Mouse (Mus musculus) right cerebral cortex, postnatal 25 days (tissue): ENCODE results near the gene Klhdc4.

ENCODE experiments used
- DNase-seq: peaks from one replicate; pipeline ENCODE4 v3.0.0; 2022

The Klhdc4 gene

DNA sequence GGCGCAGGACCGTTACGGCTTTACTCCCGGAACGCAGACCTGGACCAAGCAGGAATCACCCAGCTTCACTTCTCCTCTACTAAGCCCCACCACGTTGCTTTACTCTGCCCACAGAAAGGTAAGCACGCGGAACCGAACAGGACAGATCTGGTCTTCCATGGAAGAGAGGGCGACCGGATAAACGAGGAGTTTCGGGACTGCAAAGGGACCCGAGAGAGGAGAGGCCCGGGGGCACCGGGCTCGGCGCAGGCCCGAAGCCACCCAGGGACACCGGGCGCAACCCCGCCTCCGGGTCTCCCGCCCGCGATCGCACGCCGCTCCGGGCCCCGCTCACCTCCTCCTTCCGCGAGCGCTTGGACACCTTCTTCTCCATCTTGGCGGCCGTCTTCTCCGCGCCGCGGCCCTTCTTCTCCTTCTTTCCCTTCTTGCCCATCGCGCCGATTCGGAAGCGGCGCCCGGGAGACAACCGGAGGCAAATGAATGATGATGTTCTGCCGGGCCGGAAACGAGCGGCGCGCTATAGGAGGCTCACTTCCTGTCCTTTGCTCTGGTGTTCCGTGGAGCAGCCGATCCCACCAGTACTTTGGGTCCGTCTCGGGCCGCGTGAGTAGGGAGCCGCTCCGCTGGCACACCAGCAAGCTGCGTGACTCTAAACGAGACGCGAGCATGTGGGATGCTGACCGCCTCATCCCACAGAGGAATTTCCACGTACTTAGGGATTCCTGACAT lies at the start of gene Klhdc4:
TSS of gene Klhdc4 (minus strand) at position 522 of the 729 bp plus-strand sequence.
- peak; percentile 89 for DNase-seq

DNA sequence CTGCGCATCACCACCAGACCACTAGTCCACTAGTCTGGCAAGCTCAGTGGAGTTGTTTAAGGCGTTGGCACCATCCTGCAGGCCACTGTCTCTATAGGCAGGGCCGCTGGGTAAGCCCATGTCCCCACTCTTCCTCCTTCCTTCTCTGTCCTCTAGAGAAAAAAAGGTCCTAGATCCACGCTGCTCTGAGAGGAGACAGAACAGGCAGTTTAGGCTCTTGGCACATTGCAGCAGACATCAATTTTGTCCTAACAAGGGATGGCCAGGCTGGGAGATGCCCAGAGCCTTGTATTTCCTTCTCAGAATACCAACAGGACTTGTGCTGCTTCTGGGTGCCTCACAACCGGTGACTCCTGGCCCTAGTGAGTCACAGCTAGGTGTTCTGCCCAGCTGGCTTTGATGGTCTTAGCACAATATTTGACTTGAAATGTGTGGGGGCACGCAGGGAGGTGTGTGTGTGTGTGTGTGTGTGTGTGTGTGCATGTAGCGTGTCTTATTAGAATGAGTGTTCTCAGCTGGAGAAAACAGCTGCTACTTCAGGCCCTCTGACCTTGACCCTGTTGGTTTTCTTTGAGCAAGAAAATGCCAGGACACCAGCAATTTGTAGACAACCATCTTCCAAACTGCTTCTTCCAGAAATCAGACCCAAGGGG lies 48.6 kb upstream of the Klhdc4 start:
- DNase-seq: no peak

DNA sequence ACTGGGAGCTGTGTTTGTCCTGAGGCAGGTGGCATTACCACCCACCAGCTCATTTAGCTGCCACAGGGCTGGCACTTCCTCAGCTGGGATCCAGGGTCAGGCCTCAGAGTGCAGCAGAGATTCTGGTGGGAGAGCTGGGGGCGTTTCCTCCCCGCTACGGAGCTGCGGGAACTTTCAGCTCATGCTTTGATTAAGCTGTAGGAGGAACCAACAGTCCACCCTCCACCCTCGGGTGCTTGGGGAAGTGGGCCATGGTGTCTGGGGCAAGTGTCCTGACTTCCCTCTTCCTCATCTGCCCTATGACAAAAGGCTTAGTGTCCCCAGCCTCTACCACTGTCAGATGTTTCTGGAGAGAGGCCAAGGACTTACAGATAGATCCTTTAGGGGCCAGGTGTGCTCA lies 47.8 kb upstream of the Klhdc4 start:
- DNase-seq: no peak

DNA sequence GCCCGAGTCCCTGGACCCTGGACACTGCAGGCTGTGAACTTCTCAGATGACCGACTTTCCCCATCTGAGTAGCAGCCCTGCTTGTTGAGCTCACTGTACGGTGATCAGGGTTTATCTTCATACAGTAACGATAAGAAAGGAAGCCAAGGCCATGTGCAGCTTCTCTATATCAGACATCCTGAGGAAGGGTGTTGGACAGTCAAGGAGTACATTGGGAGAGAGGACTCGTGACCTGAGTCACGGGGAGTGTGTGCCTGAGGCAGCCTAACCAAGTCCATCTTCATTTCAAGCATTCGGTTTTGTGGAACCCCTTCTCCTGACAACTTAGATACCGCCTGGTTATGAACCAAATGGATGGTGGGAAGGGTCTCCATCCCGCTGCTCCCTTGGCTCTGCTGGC lies 46.1 kb upstream of the Klhdc4 start:
- no peak for DNase-seq

DNA sequence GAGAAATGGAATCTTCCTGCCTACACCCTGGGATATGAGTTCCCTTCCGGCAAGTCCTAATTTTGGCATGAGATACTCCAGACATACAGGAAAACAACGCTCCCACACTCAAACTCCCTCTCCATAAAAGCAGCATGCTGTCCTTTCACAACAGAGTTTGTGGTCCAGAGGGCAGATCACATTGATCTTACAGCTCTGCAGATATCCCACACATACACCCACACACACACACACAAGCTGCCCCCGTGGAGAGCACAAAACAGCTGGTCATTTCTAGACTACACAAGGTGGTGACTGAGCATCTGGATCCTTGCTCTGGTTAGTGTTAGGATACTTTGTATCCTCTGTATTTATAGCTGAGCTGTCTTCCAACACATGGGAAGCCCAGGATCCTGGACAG lies 45.7 kb upstream of the Klhdc4 start:
- DNase-seq: no peak

DNA sequence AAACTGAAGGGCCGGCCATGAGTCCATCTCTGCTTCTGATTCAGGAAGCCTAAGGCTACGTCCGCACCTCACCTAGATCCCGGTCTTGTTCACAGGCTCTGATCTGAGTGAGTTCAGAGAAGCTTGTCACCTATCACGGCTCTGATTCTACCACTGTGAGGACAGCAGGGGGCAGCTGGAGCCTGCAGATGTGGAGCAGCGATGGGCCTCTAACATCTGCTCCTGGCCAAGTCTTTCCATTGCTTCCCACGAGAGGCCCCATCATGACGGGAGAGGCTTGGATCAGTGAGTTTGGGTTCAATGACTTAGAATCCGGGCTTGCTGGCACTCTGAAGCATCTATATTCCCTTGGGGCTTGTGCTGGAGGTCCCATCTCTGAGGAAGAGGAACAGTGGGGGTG lies 44.7 kb upstream of the Klhdc4 start:
- DNase-seq: no peak

DNA sequence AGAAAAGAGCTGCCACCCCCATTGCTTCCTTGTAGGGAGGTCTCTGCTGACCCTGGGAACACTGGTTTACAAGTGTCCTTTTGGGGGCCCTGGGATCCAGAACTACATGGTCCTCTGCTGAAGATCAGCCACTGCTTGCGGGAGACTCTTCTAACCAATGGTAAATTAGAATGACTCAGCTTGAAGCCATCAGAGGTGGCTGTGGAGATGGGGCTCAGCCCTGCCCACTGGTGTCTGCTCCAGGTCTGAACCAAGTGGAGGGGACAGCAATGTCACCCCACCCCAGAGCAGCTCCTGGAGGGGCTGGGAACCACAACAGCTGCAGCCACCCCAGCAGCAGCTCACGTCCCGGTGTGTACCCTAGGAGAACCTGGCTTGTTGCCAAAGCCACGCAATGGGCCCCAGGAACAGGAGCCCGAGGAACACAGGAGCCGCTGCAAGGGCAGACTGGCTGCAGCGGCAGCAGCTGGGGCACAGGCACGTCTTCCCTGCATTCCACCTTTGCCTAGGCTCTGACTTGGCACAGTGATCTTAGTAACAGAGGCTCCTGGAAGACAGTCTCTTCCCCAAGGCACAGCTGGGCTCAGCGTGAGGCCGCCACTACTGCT lies 42.6 kb upstream of the Klhdc4 start:
- no peak for DNase-seq

DNA sequence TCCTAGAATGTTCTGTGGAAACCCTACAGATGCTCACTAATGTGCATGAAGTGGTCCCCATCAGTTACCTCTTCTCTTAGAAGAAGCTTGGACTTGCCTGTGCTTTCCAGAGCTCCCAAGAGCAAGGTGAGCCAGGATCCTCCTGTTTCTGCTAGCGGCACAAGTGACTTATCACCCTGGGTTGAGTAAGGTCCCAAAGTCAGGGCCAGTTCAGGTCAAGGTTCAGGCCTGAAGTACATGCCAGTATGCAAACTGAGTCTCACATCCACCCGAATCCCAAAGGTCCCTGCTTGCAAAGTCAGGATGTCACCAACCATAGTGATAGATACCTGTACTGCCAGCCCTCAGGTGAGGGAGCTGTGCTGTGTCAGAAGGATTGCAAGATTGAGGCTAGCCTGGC lies 40.8 kb upstream of the Klhdc4 start:
- no peak for DNase-seq

DNA sequence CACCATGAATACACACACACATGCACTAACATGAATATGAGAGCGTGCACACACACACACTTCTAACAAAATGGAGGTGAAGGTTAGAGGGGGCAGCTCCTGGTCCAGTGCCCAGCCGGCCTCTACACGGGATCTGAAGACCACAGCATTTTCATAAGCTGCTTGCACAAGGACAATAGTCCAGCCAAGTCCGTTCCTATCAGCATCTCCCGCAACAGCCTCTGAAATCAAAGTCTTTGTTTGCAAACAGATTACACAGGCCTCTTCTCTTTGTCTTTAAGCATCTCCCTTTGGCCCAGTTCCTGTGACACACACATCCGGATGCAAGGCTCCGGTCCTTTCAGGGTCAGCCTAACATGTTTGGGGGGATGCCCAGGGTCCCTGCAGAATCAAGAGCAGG lies 39.5 kb upstream of the Klhdc4 start:
- DNase-seq: no peak

DNA sequence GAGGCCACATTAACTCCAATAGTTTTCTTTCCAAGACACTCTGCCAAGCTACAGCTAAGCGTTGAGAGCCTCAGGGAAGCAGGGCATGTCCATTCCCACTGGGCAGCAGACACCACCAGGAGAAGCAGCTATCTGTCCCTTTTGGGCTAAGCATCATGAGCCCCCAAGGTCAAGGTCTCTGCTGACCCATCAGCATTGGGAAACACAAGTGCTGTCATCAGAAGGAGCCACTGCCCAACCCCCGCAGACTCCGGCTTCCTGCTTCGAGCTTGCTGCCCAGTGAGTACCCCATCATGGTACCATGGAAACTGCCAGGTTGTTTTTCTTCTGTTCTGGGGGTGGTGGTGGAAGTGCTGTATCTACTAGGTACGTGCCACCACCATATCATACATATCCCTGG lies 38.8 kb upstream of the Klhdc4 start:
- no peak for DNase-seq

DNA sequence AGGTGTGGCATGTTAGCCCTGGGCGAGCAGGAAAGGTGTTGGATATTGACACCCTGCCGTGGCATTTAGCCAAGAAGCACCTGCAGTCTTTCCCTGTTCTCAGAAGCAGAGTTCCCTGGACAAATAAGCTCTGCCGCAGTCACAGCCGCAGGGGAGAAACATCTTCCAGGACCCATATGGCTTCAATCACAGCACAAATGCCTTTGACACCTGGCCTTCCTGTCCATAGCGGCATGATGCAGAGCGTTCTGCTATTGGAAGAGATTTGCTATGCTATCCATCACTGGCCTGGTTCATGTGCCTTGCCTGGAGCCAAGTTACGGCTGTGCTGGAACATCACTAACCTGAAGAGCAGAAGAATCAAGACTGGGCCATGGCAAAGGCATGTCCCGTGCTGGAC lies 36.0 kb upstream of the Klhdc4 start:
- DNase-seq: no peak

DNA sequence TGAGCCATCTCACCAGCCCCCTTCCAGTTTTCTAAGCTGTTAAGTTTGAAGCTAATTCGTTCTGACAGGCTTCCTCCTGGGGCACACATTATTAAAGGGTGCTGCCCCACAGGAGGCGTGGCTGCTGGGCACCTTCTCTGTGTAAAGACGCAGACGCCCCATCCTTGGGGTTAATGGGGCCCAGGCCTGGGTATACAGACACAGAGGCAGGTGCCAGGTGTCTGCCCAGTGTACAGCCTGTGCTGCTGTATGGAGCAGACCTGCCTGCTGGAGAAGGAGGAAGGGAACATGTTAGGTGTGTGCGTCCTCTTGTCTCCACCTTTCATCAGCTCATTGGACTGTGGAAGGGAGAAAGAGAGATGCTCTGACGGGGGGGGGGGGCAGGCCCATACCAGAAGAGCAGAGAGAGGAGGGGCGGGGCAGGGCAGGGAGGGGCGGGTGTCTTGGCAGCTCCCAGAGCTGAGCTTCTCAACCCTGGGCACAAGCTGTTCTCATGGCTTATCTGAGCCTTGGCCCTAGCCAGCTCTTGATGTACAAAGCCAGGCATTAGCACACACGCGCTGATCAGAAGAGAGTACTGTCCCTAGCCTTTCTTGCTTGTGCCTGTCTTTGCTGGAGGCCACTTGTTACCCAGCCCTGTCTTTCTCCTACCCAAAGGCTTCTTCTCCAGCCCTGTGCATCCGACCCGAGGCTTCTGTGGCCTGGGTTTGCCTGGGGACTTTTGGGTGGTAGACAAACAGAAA lies 32.6 kb upstream of the Klhdc4 start:
- DNase-seq: no peak

DNA sequence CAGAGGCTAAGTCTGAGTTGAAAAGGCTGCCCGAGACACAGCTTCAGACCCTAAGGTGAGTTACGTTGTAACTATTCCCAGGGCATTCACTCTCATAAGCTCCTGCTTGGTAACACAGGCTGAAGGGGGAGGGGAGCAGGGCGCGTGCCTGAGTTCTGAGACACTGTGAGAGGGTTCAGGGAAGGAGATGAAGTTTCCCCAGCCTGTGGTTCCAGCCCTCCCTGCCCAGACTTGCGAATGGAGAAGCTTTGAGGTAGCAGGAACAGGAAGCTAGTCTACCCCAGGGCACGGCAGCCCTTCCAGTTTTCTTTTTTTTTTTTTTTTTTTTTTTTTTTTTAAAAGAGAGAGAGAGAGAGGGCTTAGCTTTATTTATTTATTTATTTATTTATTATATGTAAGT lies 31.9 kb upstream of the Klhdc4 start:
- DNase-seq: no peak

DNA sequence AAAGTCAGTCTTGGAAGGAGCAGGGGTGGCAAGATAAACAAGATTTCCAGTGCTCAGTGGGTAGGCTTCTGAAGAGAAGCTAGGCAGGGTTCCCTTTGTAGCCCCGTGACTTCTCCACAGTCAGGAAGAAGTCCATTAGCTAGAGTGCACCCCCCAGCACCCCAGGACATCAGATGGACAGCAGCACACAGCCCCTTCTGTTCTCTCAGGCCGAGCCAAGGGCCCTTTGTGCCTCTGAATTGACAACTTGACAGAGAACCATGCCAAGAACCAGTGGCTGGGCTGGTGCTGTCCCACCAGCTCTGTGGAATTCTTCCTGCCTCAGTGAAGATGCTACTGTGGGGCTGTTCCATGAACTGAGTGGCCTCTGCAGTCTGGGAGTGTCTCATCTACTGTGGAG lies 28.4 kb upstream of the Klhdc4 start:
- DNase-seq: no peak

DNA sequence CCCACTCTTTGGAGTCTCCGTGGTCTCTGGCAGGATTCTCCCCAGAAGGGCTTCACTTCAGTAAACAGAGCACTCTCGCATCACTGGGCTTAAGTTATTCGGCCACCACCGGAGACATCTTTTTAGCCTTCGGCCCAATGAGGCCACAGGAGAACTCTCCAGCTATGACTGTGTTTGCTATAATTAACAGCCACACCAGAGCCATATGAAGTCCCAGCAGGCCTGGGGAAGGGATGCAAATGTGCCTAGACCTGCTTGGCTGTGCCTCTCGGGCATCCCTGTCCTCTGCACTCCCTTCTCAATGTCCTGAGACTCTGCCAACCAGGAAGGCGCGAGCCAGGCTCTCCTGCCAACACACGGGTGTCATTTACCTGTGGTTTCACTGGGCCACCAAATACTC lies 28.0 kb upstream of the Klhdc4 start:
- no peak for DNase-seq

DNA sequence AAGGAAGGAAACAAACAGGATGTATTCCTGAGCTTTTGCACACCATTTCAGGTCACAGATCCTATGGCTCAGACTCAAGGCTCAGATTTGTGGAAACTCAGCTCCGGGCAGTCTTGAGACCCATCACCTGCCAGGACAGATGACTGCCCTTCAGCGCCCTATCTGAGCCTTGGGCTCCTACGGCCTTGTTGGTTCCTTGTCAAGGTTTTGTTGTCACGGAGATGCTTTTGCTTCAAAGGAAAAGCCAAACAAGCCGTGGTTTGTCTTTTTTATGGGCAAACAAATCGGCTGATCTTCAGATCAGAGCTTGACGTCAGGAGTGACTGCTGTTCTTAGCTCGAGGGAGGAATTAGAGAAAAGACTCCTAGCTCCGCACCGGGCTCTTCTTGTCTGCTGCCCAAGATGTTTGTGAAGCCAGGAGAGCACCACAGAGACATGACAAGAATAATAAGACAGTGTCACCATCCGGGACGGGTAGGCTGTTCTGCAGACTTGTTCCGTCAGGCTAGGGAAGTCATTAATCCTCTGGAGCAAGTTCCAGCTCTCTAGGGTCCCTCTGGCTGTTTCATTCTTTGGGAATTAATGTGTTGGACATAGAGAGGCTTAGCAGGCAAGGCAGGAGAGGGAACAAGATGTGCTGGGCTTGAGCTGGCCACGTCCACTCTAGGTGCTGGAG lies 26.8 kb upstream of the Klhdc4 start:
- no peak for DNase-seq

DNA sequence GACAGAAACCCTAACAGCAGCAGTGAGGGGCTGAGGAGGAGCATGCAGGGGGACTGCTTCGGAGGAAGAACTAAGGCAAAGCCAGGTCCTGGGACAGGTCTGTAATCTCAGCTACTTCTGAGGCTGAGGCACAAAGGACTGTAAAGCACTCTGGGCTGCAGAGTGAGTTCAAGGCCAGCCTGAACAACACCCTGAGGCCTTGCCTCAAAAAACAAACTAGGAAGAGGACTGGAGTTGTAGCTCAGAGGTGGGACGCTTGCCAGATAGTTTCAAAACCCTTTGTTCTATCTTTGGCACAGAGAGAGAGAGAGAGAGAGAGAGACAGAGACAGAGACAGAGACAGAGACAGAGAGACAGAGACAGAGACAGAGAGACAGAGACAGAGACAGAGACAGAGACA lies 24.2 kb upstream of the Klhdc4 start:
- DNase-seq: no peak

DNA sequence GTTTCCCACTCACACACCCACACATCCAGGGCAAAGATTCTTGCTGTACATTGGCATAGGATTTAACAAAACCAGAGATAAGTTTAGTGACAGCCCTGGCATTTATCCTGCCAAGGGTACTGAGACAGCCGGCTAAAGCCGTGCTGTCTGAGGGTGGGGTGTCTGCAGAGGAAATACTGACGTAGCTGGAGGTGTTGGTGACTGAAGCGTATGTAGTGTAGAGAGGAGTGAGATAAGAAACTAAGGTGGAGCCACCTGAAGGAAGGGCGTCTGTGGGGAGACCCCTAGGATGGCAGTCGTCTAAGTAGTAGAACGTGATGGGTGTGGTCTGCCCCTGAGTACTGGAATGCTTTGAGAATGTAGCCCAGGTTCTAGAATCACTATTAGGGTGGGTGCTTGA lies 23.1 kb upstream of the Klhdc4 start:
- no peak for DNase-seq

DNA sequence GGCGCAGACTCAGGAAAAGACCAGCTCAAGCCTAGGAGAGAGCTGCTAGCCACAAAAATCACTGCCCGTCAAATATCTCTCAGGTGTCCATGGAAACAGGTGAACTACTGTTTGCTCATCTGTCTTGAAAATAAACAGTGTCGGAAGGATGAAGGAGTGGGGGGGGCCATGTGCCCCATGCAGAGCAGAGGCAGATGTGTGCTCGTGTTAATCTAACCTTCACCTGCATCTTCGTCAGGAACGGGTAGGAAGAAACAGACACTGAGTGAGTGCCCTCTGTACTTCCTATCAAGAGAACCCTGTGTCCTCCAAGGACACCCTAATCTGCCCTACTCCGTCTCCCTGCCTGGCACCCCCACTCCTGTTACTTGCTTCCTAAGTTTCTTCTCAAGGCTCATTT lies 22.3 kb upstream of the Klhdc4 start:
- DNase-seq: no peak

DNA sequence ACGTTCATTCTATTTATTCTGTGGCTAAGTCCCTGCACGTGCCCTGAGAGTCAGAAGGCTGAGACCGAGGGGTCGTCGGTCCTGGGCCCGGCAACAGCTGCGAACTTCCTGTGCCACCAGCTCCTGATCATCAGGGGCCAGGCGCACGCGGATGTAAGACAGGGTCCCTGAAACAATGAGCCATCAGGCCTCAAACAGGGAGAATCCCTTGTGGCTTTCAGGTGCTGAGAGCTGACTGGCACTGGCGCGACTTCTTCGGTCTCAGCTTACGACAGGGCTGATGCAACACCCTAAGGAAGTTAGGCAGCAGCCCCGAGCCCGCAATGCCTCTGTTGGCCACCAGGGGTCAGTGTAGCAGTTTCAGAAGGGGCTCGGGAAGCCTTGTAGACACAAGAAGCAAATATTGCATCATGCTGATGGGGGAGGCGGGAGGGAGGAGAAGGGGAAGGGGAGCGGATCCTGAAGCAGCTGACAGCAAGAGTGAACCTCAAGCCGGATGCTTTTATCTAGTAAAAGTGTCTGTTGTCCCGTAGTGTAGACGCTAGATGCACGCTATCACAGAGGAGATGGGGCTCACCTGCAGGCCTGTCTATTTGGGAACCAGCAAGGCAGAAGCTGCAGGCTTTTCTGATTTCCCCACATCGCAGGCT lies 21.6 kb upstream of the Klhdc4 start:
- peak; percentile 94 for DNase-seq

DNA sequence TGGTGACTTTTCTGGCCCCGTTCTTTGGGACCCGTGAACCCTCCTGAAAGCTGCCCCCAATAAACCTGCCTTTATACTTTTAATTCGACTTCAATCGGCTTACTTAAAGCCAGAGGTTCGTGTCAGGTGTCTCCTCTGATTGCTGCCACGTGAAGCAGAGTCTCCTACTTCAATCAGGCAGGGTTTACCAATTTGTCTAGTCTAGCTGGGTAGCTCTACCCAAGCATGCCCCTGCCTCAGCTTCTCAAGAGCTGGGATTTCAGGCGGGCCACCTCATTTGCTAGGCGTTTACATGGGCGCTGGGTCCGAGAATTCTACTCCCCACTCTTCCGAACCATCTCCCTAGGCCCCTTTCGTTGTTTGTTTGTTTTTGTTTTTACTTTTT lies 21.1 kb upstream of the Klhdc4 start:
- no peak for DNase-seq

DNA sequence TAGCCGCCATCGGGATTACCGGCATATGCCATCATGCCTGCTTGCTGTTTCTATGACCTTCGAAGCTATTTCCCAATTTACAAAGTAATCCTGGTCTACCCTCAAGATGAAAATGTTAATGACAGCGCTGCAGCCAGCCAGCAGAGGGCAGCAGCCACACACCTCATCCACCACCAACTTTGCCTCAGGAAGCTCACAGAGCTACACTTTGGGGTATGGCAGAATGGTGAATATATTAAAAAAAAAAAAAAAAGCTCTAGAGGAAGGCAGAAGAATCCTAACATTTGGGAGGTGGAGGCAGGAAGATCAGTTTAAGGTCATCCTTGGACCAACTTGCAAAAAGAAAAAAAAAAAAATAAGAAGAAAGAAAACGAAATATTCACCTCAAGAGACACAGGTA lies 20.6 kb upstream of the Klhdc4 start:
- DNase-seq: peak; percentile 70

DNA sequence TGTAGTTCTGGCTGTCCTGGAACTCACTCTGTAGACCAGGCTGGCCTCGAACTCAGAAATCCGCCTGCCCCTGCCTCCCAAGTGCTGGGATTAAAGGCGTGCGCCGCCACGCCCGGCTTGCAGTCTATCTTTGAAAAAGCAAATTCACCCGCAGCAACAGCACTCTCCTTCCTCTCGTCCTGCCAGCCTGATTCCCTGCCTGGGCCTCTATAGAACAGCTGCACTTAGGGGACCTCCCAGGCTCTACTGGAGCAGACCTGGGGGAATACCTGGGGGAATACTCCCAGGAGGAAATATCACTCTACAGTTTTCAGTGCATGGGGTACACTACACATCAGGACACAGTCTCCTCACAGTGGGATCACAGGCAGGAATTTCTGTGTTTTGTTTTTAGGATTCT lies 19.9 kb upstream of the Klhdc4 start:
- no peak for DNase-seq
